Mouse (Mus musculus): ENCODE results near the gene Ceacam9. TPM values are rescaled to one million over a fixed set of nuclear protein-coding genes. Genes with fewer than 3 reads are reported as not detected.

The Ceacam9 gene
- total RNA-seq, 1 experiment from 2014 or later, result not detected

Other genes starting within 250 kb of the Ceacam9 start
- gene Npas1, start 244.2 kb upstream of the Ceacam9 start, total RNA-seq (2017), result not detected in 2 replicates
- 16.3 and 16.8 TPM in 2 replicates for gene Arhgap35, start 106.9 kb upstream of the Ceacam9 start, total RNA-seq (2017)
- not detected in 2 replicates for gene Ceacam15, start 46.2 kb upstream of the Ceacam9 start, total RNA-seq (2017)
- 43.2 and 67.9 TPM in 2 replicates for gene Ap2s1, start 16.5 kb downstream of the Ceacam9 start, total RNA-seq (2017)
- gene Slc1a5, start 59.4 kb downstream of the Ceacam9 start, total RNA-seq (2017), result 41.8 and 49.6 TPM in 2 replicates
- 50.9 and 54.5 TPM in 2 replicates for gene Strn4, start 94.0 kb downstream of the Ceacam9 start, total RNA-seq (2017)
- gene Fkrp, start 94.8 kb downstream of the Ceacam9 start, total RNA-seq (2017), result 8.7 and 15.6 TPM in 2 replicates
- 22.3 and 30.6 TPM in 2 replicates for gene Prkd2, start 121.0 kb downstream of the Ceacam9 start, total RNA-seq (2017)
- 0.99 TPM in 1 of 2 replicates, not detected in the other for gene Dact3, start 153.4 kb downstream of the Ceacam9 start, total RNA-seq (2017)
- gene Gng8, start 169.9 kb downstream of the Ceacam9 start, total RNA-seq (2017), result 0.25 TPM in 1 of 2 replicates, not detected in the other
- 1.3 and 3.7 TPM in 2 replicates for gene Ptgir, start 184.6 kb downstream of the Ceacam9 start, total RNA-seq (2017)
- 391 and 520 TPM in 2 replicates for gene Calm3, start 202.2 kb downstream of the Ceacam9 start, total RNA-seq (2017)
- gene Pnmal2, start 222.8 kb downstream of the Ceacam9 start, total RNA-seq (2017), result 0.25 TPM in 1 of 2 replicates, not detected in the other
- not detected in 2 replicates for gene Pnmal1, start 237.8 kb downstream of the Ceacam9 start, total RNA-seq (2017)

All from hematopoietic stem cell, adult 5-6 weeks (primary cell).